Mouse (Mus musculus): ENCODE measurements around the gene Irgm1. TPM values are rescaled to one million over a fixed set of nuclear protein-coding genes. Genes with fewer than 3 reads are reported as not detected.

The Irgm1 gene
- total RNA-seq, 2 experiments from 2014 or later = 13.2 to 18.6 TPM

Other genes with a start within 250 kb of the Irgm1 start
- 100 to 1,000 TPM; 394 to 434 TPM for gene Rack1, start 71.4 kb downstream of the Irgm1 start, total RNA-seq (2021)
- gene Trim41, start 54.3 kb downstream of the Irgm1 start, total RNA-seq (2021) = 10 to 100 TPM; 18.9 to 20.0 TPM
- 10 to 100 TPM; 13.2 to 13.7 TPM for gene Trim7, start 45.5 kb downstream of the Irgm1 start, total RNA-seq (2021)
- gene Gm12184, start 45.0 kb downstream of the Irgm1 start, total RNA-seq (2021) = 1 to 10 TPM; 2.4 to 2.8 TPM
- 1 to 10 TPM; 2.5 to 3.5 TPM for gene Gm5431, start 30.5 kb upstream of the Irgm1 start, total RNA-seq (2021)
- gene Psme2b, start 74.5 kb upstream of the Irgm1 start, total RNA-seq (2021) = 1 to 10 TPM; 2.6 to 5.6 TPM
- under 1 TPM in 1 of 2 experiments, not detected in 1; 0.17 TPM for gene Olfr56, start 107.2 kb upstream of the Irgm1 start, total RNA-seq (2021)
- gene 9930111J21Rik1, start 107.7 kb upstream of the Irgm1 start, total RNA-seq (2021) = 1 to 10 TPM; 4.2 to 4.8 TPM
- 1 to 10 TPM; 2.5 to 6.5 TPM for gene Gm12185, start 120.5 kb upstream of the Irgm1 start, total RNA-seq (2021)
- 10 to 100 TPM in 1 of 2 experiments, 1 to 10 TPM in 1; 4.8 to 28.1 TPM for gene Tgtp1, start 122.5 kb upstream of the Irgm1 start, total RNA-seq (2021)
- gene 9930111J21Rik2, start 179.6 kb upstream of the Irgm1 start, total RNA-seq (2021) = 1 to 10 TPM; 6.2 to 7.6 TPM
- gene Tgtp2, start 192.5 kb upstream of the Irgm1 start, total RNA-seq (2021) = 10 to 100 TPM in 1 of 2 experiments, 1 to 10 TPM in 1; 2.1 to 25.0 TPM
- gene Ifi47, start 204.9 kb upstream of the Irgm1 start, total RNA-seq (2021) = 1 to 10 TPM; 3.4 to 5.6 TPM
- under 1 TPM; 0.59 to 0.65 TPM for gene Olfr1396, start 243.2 kb upstream of the Irgm1 start, total RNA-seq (2021)